Mouse (Mus musculus) ovary, postnatal 14 days (tissue): Measurements from ENCODE around the gene Tmem92.
"Not testable (repeated sequence)": the region's sequence is repeated elsewhere in the genome, so short reads cannot be mapped to it uniquely, and the experiment has no call there.

ENCODE experiments used
- DNase-seq: peaks from one replicate; pipeline ENCODE4 v3.0.0; 2022; ENCODE audit warnings: low spot score

The Tmem92 gene

GRCm38 (mm10) chr11:94782603-94783002 is at the start of gene Tmem92:
Gene Tmem92 (minus strand): TSS chr11:94782703.
- DNase-seq, result no peak

GRCm38 (mm10) chr11:94828966-94829365 is 46.5 kb upstream of the Tmem92 start:
- no peak for DNase-seq

- not testable (repeated sequence) for DNase-seq
These were observed 36.9 kb upstream of the Tmem92 start for GRCm38 (mm10) chr11:94819427-94819826.

GRCm38 (mm10) chr11:94818946-94819345 is 36.4 kb upstream of the Tmem92 start:
- DNase-seq, result not testable (repeated sequence)

- DNase-seq, result not testable (repeated sequence)
These were observed 29.0 kb upstream of the Tmem92 start for GRCm38 (mm10) chr11:94811537-94811936.

- no peak for DNase-seq
These were observed 9.2 kb upstream of the Tmem92 start for GRCm38 (mm10) chr11:94791700-94792099.

- DNase-seq, result peak; percentile 62
These were observed 2.7 kb upstream of the Tmem92 start for GRCm38 (mm10) chr11:94785247-94785646.

GRCm38 (mm10) chr11:94774887-94775497 is 7.5 kb downstream of the Tmem92 start:
- no peak for DNase-seq

- DNase-seq, result no peak
These were observed 8.7 kb downstream of the Tmem92 start for GRCm38 (mm10) chr11:94773851-94774250.

GRCm38 (mm10) chr11:94772363-94773055 is 10.0 kb downstream of the Tmem92 start:
- no peak for DNase-seq

GRCm38 (mm10) chr11:94767241-94767640 is 15.3 kb downstream of the Tmem92 start:
- DNase-seq, result no peak

GRCm38 (mm10) chr11:94762775-94763174 is 19.7 kb downstream of the Tmem92 start:
- DNase-seq, result no peak

GRCm38 (mm10) chr11:94762281-94762680 is 20.2 kb downstream of the Tmem92 start:
- DNase-seq, result no peak

- no peak for DNase-seq
These were observed 21.7 kb downstream of the Tmem92 start for GRCm38 (mm10) chr11:94760799-94761198.

GRCm38 (mm10) chr11:94760364-94760763 is 22.1 kb downstream of the Tmem92 start:
- DNase-seq, result no peak

- DNase-seq, result no peak
These were observed 22.6 kb downstream of the Tmem92 start for GRCm38 (mm10) chr11:94759916-94760315.

GRCm38 (mm10) chr11:94752946-94753713 is 29.4 kb downstream of the Tmem92 start:
- DNase-seq, result no peak

- no peak for DNase-seq
These were observed 40.7 kb downstream of the Tmem92 start, which contains the start of gene Cdc34b for GRCm38 (mm10) chr11:94741732-94742272. Gene Cdc34b (plus strand): TSS chr11:94741782.

GRCm38 (mm10) chr11:94735746-94736145 is 46.8 kb downstream of the Tmem92 start:
- no peak for DNase-seq

- DNase-seq, result no peak
These were observed 49.7 kb downstream of the Tmem92 start for GRCm38 (mm10) chr11:94732773-94733172.

GRCm38 (mm10) chr11:94731229-94731628 is 51.3 kb downstream of the Tmem92 start:
- no peak for DNase-seq

GRCm38 (mm10) chr11:94730261-94730660 is 52.2 kb downstream of the Tmem92 start:
- peak; percentile 79 for DNase-seq

- DNase-seq, result no peak
These were observed 52.9 kb downstream of the Tmem92 start for GRCm38 (mm10) chr11:94729565-94729964.
